Mouse (Mus musculus) MEL (cell line): ENCODE data around the gene Smarca2.
A peak's percentile ranks its signal among the peaks of the same experiment; 100 is the strongest.

ENCODE experiments used
- CHD1 ChIP-seq: IDR thresholded peaks from 2 replicates; pipeline ENCODE4 v1.6.1; 2012; ENCODE audit warnings: low read depth, mild to moderate bottlenecking, inconsistent platforms, low read length, improper control_type of control experiment
- CTCF ChIP-seq, 3 experiments: IDR thresholded peaks in 2 of 3; conservative IDR thresholded peaks in 1 of 3; 2 replicates each; pipeline ENCODE4 v1.5.1; 2011 to 2012; ENCODE audit warnings: low read length in 3 of 3, low read depth in 2 of 3, mild to moderate bottlenecking in 2 of 3, improper control_type of control experiment in 1 of 3, inconsistent platforms in 1 of 3, mixed read lengths in 1 of 3, moderate library complexity in 1 of 3; ENCODE audit not compliant: control insufficient read depth in 1 of 3, insufficient read depth in 1 of 3, poor library complexity in 1 of 3, severe bottlenecking in 1 of 3
- EP300 ChIP-seq, 2 experiments: IDR thresholded peaks; 2 replicates each; pipeline ENCODE4 v1.6.1; 2011; ENCODE audit warnings: improper control_type of control experiment in 2 of 2, low read length in 2 of 2, low read depth in 1 of 2, mild to moderate bottlenecking in 1 of 2
- POLR2A ChIP-seq, 2 experiments: IDR thresholded peaks; 2 replicates each; pipeline ENCODE4 v1.6.1; 2011 to 2012; ENCODE audit warnings: low read length in 2 of 2, mild to moderate bottlenecking in 2 of 2, control low read depth in 1 of 2, improper control_type of control experiment in 1 of 2, low read depth in 1 of 2, moderate library complexity in 1 of 2; ENCODE audit not compliant: control insufficient read depth in 1 of 2, insufficient read depth in 1 of 2, poor library complexity in 1 of 2
- TCF12 ChIP-seq: IDR thresholded peaks from 2 replicates; pipeline ENCODE4 v1.6.1; 2014; ENCODE audit warnings: low read depth, mild to moderate bottlenecking, inconsistent platforms, low read length, improper control_type of control experiment, moderate library complexity
- ZC3H11A ChIP-seq: IDR thresholded peaks from 2 replicates; pipeline ENCODE4 v1.6.1; 2012; ENCODE audit warnings: low read depth, mild to moderate bottlenecking, inconsistent platforms, low read length, improper control_type of control experiment

DNA sequence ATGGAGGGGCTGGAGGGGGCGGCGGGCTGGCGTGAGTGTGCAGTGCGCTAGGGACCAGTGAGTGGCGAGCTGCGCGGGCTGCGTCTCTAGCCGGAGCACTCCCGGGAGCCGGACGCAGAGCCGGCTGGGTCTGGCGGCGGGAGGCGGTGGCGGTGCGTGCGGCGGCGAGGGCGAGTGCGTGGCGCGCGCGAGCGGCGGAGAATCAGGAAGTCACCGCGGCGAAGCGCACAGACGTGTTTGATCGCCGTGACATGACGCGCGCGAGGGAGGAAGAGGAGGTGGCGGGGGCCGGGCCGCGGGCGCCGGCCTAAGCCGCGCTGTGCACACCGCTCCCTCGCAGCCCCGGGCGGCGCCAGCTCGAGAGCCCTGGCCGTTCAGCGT, 2.3 kb downstream of the Smarca2 start:
- no peak for TF ChIP-seq ZC3H11A
- no peak for TF ChIP-seq CTCF (IDR thresholded peaks at IDR 0.05 in 2 of 3, conservative IDR thresholded peaks at IDR 0.05 in 1 of 3; ENCODE audit: control insufficient read depth in 1 of 3, insufficient read depth in 1 of 3, low read depth in 2 of 3, low read length in 3 of 3, poor library complexity in 1 of 3, severe bottlenecking in 1 of 3)
- TF ChIP-seq EP300 (IDR thresholded peaks at IDR 0.05; ENCODE audit: low read depth in 1 of 2, low read length in 2 of 2): no peak
- no peak for TF ChIP-seq CHD1
- TF ChIP-seq TCF12: no peak
- TF ChIP-seq POLR2A (IDR thresholded peaks at IDR 0.05; ENCODE audit: control insufficient read depth in 1 of 2, insufficient read depth in 1 of 2, low read depth in 1 of 2, low read length in 2 of 2, poor library complexity in 1 of 2): peak; percentile 49 to 56; a peak in 2 of 4 replicates
